Mouse (Mus musculus) C2C12 (cell line): Measurements from ENCODE around the gene Ptgfr. TPM values are rescaled to one million over a fixed set of nuclear protein-coding genes. Genes with fewer than 3 reads are reported as not detected.

Experiments
- H3K27me3 ChIP-seq: one replicate; pipeline ENCODE4 v1.6.1; 2011; ENCODE audit not compliant: control insufficient read depth, insufficient read depth, insufficient read length
- H3K36me3 ChIP-seq: one replicate; pipeline ENCODE4 v1.6.1; 2011; ENCODE audit not compliant: control insufficient read depth, insufficient read depth
- H3K4me3 ChIP-seq: one replicate; pipeline ENCODE4 v1.5.1; 2011; ENCODE audit warnings: mild to moderate bottlenecking, control low read depth; ENCODE audit not compliant: poor library complexity, insufficient read depth, severe bottlenecking
- H3K79me2 ChIP-seq: one replicate; pipeline ENCODE4 v1.6.1; 2011; ENCODE audit not compliant: control insufficient read depth, insufficient read depth
- H3K79me3 ChIP-seq: one replicate; pipeline ENCODE4 v1.6.1; 2011; ENCODE audit warnings: low read depth, control low read depth
- H3ac ChIP-seq: one replicate; pipeline ENCODE3; 2011; ENCODE audit warnings: low read depth; ENCODE audit not compliant: control insufficient read depth, insufficient read length
- CEBPB ChIP-seq: IDR thresholded peaks from one replicate; pipeline ENCODE4 v1.6.1; 2011; ENCODE audit warnings: low read depth, mild to moderate bottlenecking, control low read depth, moderate library complexity
- CTCF ChIP-seq: IDR thresholded peaks from one replicate; pipeline ENCODE4 v1.5.1; 2011; ENCODE audit not compliant: control insufficient read depth, insufficient read depth, insufficient read length
- FOSL1 ChIP-seq: IDR thresholded peaks from one replicate; pipeline ENCODE4 v1.8.0; 2011; ENCODE audit warnings: mild to moderate bottlenecking, low read length; ENCODE audit not compliant: poor library complexity, insufficient read depth, severe bottlenecking
- MAX ChIP-seq: IDR thresholded peaks from one replicate; pipeline ENCODE4 v1.6.1; 2011; ENCODE audit warnings: mild to moderate bottlenecking, control low read depth
- MYOD1 ChIP-seq: IDR thresholded peaks from one replicate; pipeline ENCODE4 v1.6.1; 2011; ENCODE audit warnings: low read depth; ENCODE audit not compliant: control insufficient read depth, insufficient read length
- MYOG ChIP-seq: IDR thresholded peaks from one replicate; pipeline ENCODE4 v1.6.1; 2011; ENCODE audit not compliant: control insufficient read depth, insufficient read length; ENCODE audit errors: extremely low read depth
- USF1 ChIP-seq: IDR thresholded peaks from one replicate; pipeline ENCODE4 v1.6.1; 2011; ENCODE audit warnings: low read depth, mild to moderate bottlenecking, control low read depth, moderate library complexity
- polyA plus RNA-seq: library from polyadenylated mRNA; unstranded; fragments of >200 nt; fragmentation: generic; extraction: Trizol; gene quantifications from one replicate; pipeline ENCODE4 v1.2.1, GENCODE M21; 2012; ENCODE audit warnings: missing spikeins

Gene Ptgfr
- polyA plus RNA-seq, 1 experiment, result 0.07 TPM

- H3ac ChIP-seq, result no peak overlapping the region
- H3K79me3 ChIP-seq, result no peaks in the 10 kb centered on the region
- no peaks in the 10 kb centered on the region for H3K79me2 ChIP-seq
- H3K27me3 ChIP-seq, result peaks cover 6% of the 10 kb centered on the region
- no peak overlapping the region for H3K4me3 ChIP-seq
- no peak for TF ChIP-seq FOSL1
- TF ChIP-seq MAX, result no peak
- TF ChIP-seq CEBPB, result no peak
- TF ChIP-seq CTCF, result no peak
- no peak for TF ChIP-seq USF1
- no peak for TF ChIP-seq MYOD1
- no peak for TF ChIP-seq MYOG
- no peaks in the 10 kb centered on the region for H3K36me3 ChIP-seq
Measured at GRCm38 (mm10) chr3:151835831-151836230, 1.6 kb downstream of the Ptgfr start.

GRCm38 (mm10) chr3:151827950-151828610 lies 9.3 kb downstream of the Ptgfr start:
- Histone ChIP-seq H3ac (no peak overlapping the region), H3K36me3 (no peaks in the 10 kb centered on the region), H3K79me3 (no peaks in the 10 kb centered on the region), H3K79me2 (no peaks in the 10 kb centered on the region), H3K27me3 (no peaks in the 10 kb centered on the region), H3K4me3 (no peak overlapping the region)
- TF ChIP-seq CTCF (no peak), MAX (no peak), MYOG (no peak), MYOD1 (no peak), CEBPB (no peak), USF1 (no peak), FOSL1 (no peak)

DNA sequence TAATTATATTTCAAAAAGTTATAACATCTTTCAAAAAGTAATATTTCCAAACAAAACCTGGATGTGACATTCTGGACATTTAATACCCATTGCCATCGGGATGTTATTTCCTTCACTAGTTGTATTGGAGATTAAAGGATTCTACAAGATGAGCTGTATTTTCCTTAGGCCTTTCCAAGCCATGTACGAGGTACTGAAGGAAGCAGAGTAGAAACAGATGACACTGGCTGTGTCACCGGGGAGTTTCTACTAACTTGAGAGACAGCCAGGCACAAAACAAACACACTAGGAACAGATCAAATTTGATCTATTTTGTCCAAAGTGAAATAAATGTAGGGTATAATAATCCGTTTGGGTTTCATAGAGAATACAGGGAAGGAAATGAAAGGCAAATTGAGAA lies 17.6 kb downstream of the Ptgfr start:
- H3K79me2 ChIP-seq, result no peaks in the 10 kb centered on the region

GRCm38 (mm10) chr3:151818265-151818664 lies 19.2 kb downstream of the Ptgfr start:
- no peak overlapping the region for H3ac ChIP-seq
- H3K79me3 ChIP-seq, result no peaks in the 10 kb centered on the region
- no peaks in the 10 kb centered on the region for H3K27me3 ChIP-seq
- no peaks in the 10 kb centered on the region for H3K36me3 ChIP-seq
- TF ChIP-seq USF1, result no peak
- TF ChIP-seq MYOG, result no peak
- TF ChIP-seq MYOD1, result no peak
- TF ChIP-seq CEBPB, result no peak
- no peak for TF ChIP-seq MAX
- no peak for TF ChIP-seq FOSL1
- TF ChIP-seq CTCF, result no peak
- no peaks in the 10 kb centered on the region for H3K79me2 ChIP-seq
- H3K4me3 ChIP-seq, result no peak overlapping the region

More for the DNA sequence above, 17.6 kb downstream of the Ptgfr start:
- Histone ChIP-seq H3K36me3 (no peaks in the 10 kb centered on the region), H3K4me3 (no peak overlapping the region), H3ac (no peak overlapping the region), H3K79me3 (no peaks in the 10 kb centered on the region), H3K27me3 (no peaks in the 10 kb centered on the region)
- TF ChIP-seq FOSL1 (no peak), CEBPB (no peak), USF1 (no peak), MAX (no peak), MYOD1 (no peak), MYOG (no peak), CTCF (no peak)

DNA sequence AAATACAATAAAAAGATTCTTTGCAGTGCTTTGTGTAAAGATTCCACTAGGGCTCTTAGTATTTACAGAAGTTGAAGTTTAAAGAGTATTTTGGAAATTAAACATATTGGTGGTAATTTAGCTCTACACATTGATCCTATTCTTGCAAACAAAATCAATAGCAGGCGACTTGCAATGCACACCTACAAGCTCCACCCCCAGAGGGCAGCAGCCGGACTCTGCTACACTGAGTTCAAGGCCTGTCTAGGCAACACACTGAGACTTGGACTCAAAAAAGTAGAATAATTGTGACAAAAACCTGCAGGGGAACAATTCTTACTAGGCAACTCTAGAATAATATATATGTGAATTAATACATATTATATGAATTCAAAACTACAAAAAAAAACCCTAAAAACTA lies 28.8 kb downstream of the Ptgfr start:
- H3K79me2 ChIP-seq, result no peaks in the 10 kb centered on the region
- no peaks in the 10 kb centered on the region for H3K79me3 ChIP-seq
- no peaks in the 10 kb centered on the region for H3K36me3 ChIP-seq
- TF ChIP-seq MYOD1 (no peak), CTCF (no peak), FOSL1 (no peak), MAX (no peak), USF1 (no peak), MYOG (no peak)
- H3K4me3 ChIP-seq, result no peak overlapping the region
- H3K27me3 ChIP-seq, result no peaks in the 10 kb centered on the region
- no peak overlapping the region for H3ac ChIP-seq

DNA sequence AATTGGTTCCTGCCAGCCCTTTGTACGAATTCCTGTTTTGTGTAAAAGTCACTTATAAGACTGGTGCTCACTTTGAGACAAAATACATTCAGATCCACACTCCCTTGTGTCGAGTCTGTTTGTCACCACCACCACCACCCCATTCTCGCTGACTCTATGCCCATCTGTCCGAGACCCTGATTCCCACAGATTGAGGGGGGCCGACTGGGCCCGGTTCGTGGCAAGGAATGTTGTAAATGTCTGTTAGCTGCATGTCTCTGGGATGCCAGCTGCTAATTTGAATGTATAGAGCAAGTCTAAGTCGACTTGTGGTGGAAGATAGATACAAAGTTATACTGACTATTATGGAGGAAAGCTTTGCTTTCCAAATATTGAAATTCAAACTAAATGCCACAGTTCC lies 48.8 kb downstream of the Ptgfr start:
- Histone ChIP-seq H3K79me3 (no peaks in the 10 kb centered on the region), H3K4me3 (no peak overlapping the region), H3K27me3 (no peaks in the 10 kb centered on the region), H3K79me2 (no peaks in the 10 kb centered on the region), H3ac (no peak overlapping the region), H3K36me3 (no peaks in the 10 kb centered on the region)
- TF ChIP-seq MAX, result no peak
